Mouse (Mus musculus) adrenal gland, postnatal 14 days (tissue): ENCODE measurements around the gene Ankub1. TPM values are rescaled to one million over a fixed set of nuclear protein-coding genes. Genes with fewer than 3 reads are reported as not detected.

Experiments used
- DNase-seq: peaks from one replicate; pipeline ENCODE4 v3.0.0; 2021; ENCODE audit warnings: mixed read lengths
- long read RNA-seq, 2 experiments: library from polyadenylated mRNA; stranded (forward); transcript quantifications; one replicate each; pipeline ENCODE4 v2.0.0; 2021
- total RNA-seq: library from RNA; stranded (reverse); gene quantifications from 2 replicates; pipeline ENCODE4 v1.2.3, GENCODE M21; 2021

Gene Ankub1
- total RNA-seq: not detected in 2 replicates
- long read RNA-seq, experiment 1: 0 reads
- long read RNA-seq, experiment 2, partial matches to known transcripts: 0 of 1 reads
- long read RNA-seq, experiment 2, other reads (novel, unspliced or antisense): 1 of 1 reads

GRCm38 (mm10) chr3:57692719-57693118 lies at the start of gene Ankub1:
Gene Ankub1, minus strand, starts transcription at chr3:57692799.
- no peak for DNase-seq

- no peak for DNase-seq
Observed at GRCm38 (mm10) chr3:57739830-57740229, 47.2 kb upstream of the Ankub1 start.

- DNase-seq: peak; percentile 7
Observed at GRCm38 (mm10) chr3:57736419-57737095, 44.0 kb upstream of the Ankub1 start.

- DNase-seq: peak; percentile 97
Observed at GRCm38 (mm10) chr3:57735511-57736370, 43.1 kb upstream of the Ankub1 start, which contains the start of gene Rnf13. Gene Rnf13, plus strand, starts transcription at chr3:57736062.

GRCm38 (mm10) chr3:57732206-57732915 lies 39.8 kb upstream of the Ankub1 start:
- DNase-seq: no peak

GRCm38 (mm10) chr3:57714151-57714550 lies 21.6 kb upstream of the Ankub1 start:
- DNase-seq: no peak

- no peak for DNase-seq
Observed at GRCm38 (mm10) chr3:57696779-57697178, 4.2 kb upstream of the Ankub1 start.

- DNase-seq: no peak
Observed at GRCm38 (mm10) chr3:57696249-57696648, 3.6 kb upstream of the Ankub1 start.

GRCm38 (mm10) chr3:57691772-57692171 lies 827 bp downstream of the Ankub1 start:
- DNase-seq: no peak

- DNase-seq: no peak
Observed at GRCm38 (mm10) chr3:57677786-57678185, 14.8 kb downstream of the Ankub1 start.

GRCm38 (mm10) chr3:57674075-57674474 lies 18.5 kb downstream of the Ankub1 start:
- DNase-seq: no peak

GRCm38 (mm10) chr3:57673586-57673985 lies 19.0 kb downstream of the Ankub1 start:
- DNase-seq: no peak

GRCm38 (mm10) chr3:57667054-57667723 lies 25.4 kb downstream of the Ankub1 start:
- peak; percentile 77 for DNase-seq

- no peak for DNase-seq
Observed at GRCm38 (mm10) chr3:57665880-57666279, 26.7 kb downstream of the Ankub1 start.

- no peak for DNase-seq
Observed at GRCm38 (mm10) chr3:57664682-57665081, 27.9 kb downstream of the Ankub1 start.

- peak; percentile 55 for DNase-seq
Observed at GRCm38 (mm10) chr3:57663731-57664130, 28.9 kb downstream of the Ankub1 start.

GRCm38 (mm10) chr3:57658608-57659007 lies 34.0 kb downstream of the Ankub1 start:
- no peak for DNase-seq

- DNase-seq: peak; percentile 47
Observed at GRCm38 (mm10) chr3:57653646-57654045, 39.0 kb downstream of the Ankub1 start.

GRCm38 (mm10) chr3:57652485-57652884 lies 40.1 kb downstream of the Ankub1 start:
- DNase-seq: no peak

- DNase-seq: no peak
Observed at GRCm38 (mm10) chr3:57651865-57652259, 40.7 kb downstream of the Ankub1 start.

- DNase-seq: peak; percentile 94
Observed at GRCm38 (mm10) chr3:57651231-57651864, 41.3 kb downstream of the Ankub1 start, which contains the start of gene Commd2. Gene Commd2, minus strand, starts transcription at chr3:57651715.
